Mouse (Mus musculus): ENCODE data around the gene Psme4. TPM values are rescaled to one million over a fixed set of nuclear protein-coding genes. Genes with fewer than 3 reads are reported as not detected.

The Psme4 gene
- polyA plus RNA-seq (2012): 7.0 and 9.1 TPM in 2 replicates

- no peak for TF ChIP-seq GATA1 (IDR thresholded peaks at IDR 0.05; ENCODE audit: low read length)
These were observed at the start of gene Psme4 for GRCm38 (mm10) chr11:30771267-30771903. TSS of gene Psme4 (plus strand) at chr11:30771726.

GRCm38 (mm10) chr11:30723438-30723837, 48.1 kb upstream of the Psme4 start:
- TF ChIP-seq GATA1 (IDR thresholded peaks at IDR 0.05; ENCODE audit: low read length): no peak

GRCm38 (mm10) chr11:30730721-30731120, 40.8 kb upstream of the Psme4 start:
- TF ChIP-seq GATA1 (IDR thresholded peaks at IDR 0.05; ENCODE audit: low read length): no peak

- no peak for TF ChIP-seq GATA1 (IDR thresholded peaks at IDR 0.05; ENCODE audit: low read length)
These were observed 38.1 kb upstream of the Psme4 start for GRCm38 (mm10) chr11:30733376-30733775.

- no peak for TF ChIP-seq GATA1 (IDR thresholded peaks at IDR 0.05; ENCODE audit: low read length)
These were observed 27.5 kb upstream of the Psme4 start for GRCm38 (mm10) chr11:30743991-30744390.

GRCm38 (mm10) chr11:30748938-30749337, 22.6 kb upstream of the Psme4 start:
- TF ChIP-seq GATA1 (IDR thresholded peaks at IDR 0.05; ENCODE audit: low read length): no peak

- TF ChIP-seq GATA1 (IDR thresholded peaks at IDR 0.05; ENCODE audit: low read length): no peak
These were observed 21.9 kb upstream of the Psme4 start for GRCm38 (mm10) chr11:30749587-30749986.

GRCm38 (mm10) chr11:30750039-30750823, 21.3 kb upstream of the Psme4 start:
- no peak for TF ChIP-seq GATA1 (IDR thresholded peaks at IDR 0.05; ENCODE audit: low read length)

- no peak for TF ChIP-seq GATA1 (IDR thresholded peaks at IDR 0.05; ENCODE audit: low read length)
These were observed 18.6 kb upstream of the Psme4 start for GRCm38 (mm10) chr11:30752956-30753355.

- no peak for TF ChIP-seq GATA1 (IDR thresholded peaks at IDR 0.05; ENCODE audit: low read length)
These were observed 16.5 kb upstream of the Psme4 start for GRCm38 (mm10) chr11:30754855-30755530.

- no peak for TF ChIP-seq GATA1 (IDR thresholded peaks at IDR 0.05; ENCODE audit: low read length)
These were observed 10.1 kb upstream of the Psme4 start for GRCm38 (mm10) chr11:30761381-30761780.

GRCm38 (mm10) chr11:30761891-30762290, 9.6 kb upstream of the Psme4 start:
- TF ChIP-seq GATA1 (IDR thresholded peaks at IDR 0.05; ENCODE audit: low read length): no peak

GRCm38 (mm10) chr11:30765076-30765475, 6.5 kb upstream of the Psme4 start:
- no peak for TF ChIP-seq GATA1 (IDR thresholded peaks at IDR 0.05; ENCODE audit: low read length)

GRCm38 (mm10) chr11:30770817-30771216, 709 bp upstream of the Psme4 start:
- no peak for TF ChIP-seq GATA1 (IDR thresholded peaks at IDR 0.05; ENCODE audit: low read length)

GRCm38 (mm10) chr11:30771904-30772581, 517 bp downstream of the Psme4 start:
- TF ChIP-seq GATA1 (IDR thresholded peaks at IDR 0.05; ENCODE audit: low read length): no peak

All from G1E-ER4 (cell line).